Mouse (Mus musculus): ENCODE results near the gene 4933411K16Rik. TPM values are rescaled to one million over a fixed set of nuclear protein-coding genes. Genes with fewer than 3 reads are reported as not detected.
A peak's percentile ranks its signal among the peaks of the same experiment; 100 is the strongest.
"Not testable (repeated sequence)": the region's sequence is repeated elsewhere in the genome, so short reads cannot be mapped to it uniquely, and the experiment has no call there.

4933411K16Rik gene
- polyA plus RNA-seq, 1 experiment from 2014 or later, result not detected

- DNase-seq, result no peak
- WGBS, result 88% methylated on average over 8 of the region's 8 CpGs
These were observed 26.5 kb downstream of the 4933411K16Rik start for GRCm38 (mm10) chr19:42078566-42078965.

GRCm38 (mm10) chr19:42079006-42079405 is 27.0 kb downstream of the 4933411K16Rik start:
- Histone ChIP-seq H3K4me3 (ENCODE audit: low read depth, low read length) (no peak overlapping the region), H3K9ac (no peak overlapping the region), H3K27me3 (ENCODE audit: insufficient read depth, low read length) (no peaks in the 10 kb centered on the region), H3K27ac (ENCODE audit: low read depth) (no peak overlapping the region), H3K4me1 (ENCODE audit: insufficient read depth) (no peaks in the 10 kb centered on the region), H3K4me2 (no peak overlapping the region), H3K36me3 (ENCODE audit: insufficient read depth) (peaks cover 13% of the 10 kb centered on the region), H3K9me3 (ENCODE audit: low read depth, low read length) (no peaks in the 10 kb centered on the region)
- DNase-seq, result no peak
- no peak for ATAC-seq (ENCODE audit: insufficient read depth)
- 93% methylated on average over 12 of the region's 12 CpGs for WGBS
- TF ChIP-seq CTCF (IDR thresholded peaks at IDR 0.05; ENCODE audit: low read depth), result no peak

More at GRCm38 (mm10) chr19:42078566-42078965, 26.5 kb downstream of the 4933411K16Rik start:
- H3K9me3 ChIP-seq (ENCODE audit: low read depth, low read length), result no peaks in the 10 kb centered on the region
- no peak overlapping the region for H3K4me2 ChIP-seq
- no peak overlapping the region for H3K9ac ChIP-seq
- H3K27ac ChIP-seq (ENCODE audit: low read depth), result no peak overlapping the region
- H3K36me3 ChIP-seq (ENCODE audit: insufficient read depth), result peaks cover 13% of the 10 kb centered on the region
- TF ChIP-seq CTCF (IDR thresholded peaks at IDR 0.05; ENCODE audit: low read depth), result no peak
- ATAC-seq (ENCODE audit: insufficient read depth), result no peak
- no peaks in the 10 kb centered on the region for H3K4me1 ChIP-seq (ENCODE audit: insufficient read depth)
- no peak overlapping the region for H3K4me3 ChIP-seq (ENCODE audit: low read depth, low read length)
- H3K27me3 ChIP-seq (ENCODE audit: insufficient read depth, low read length), result no peaks in the 10 kb centered on the region

- WGBS, result 78% methylated on average over 5 of the region's 5 CpGs
- DNase-seq, result no peak
- H3K27ac ChIP-seq (ENCODE audit: low read depth), result no peak overlapping the region
- no peak overlapping the region for H3K4me3 ChIP-seq (ENCODE audit: low read depth, low read length)
- H3K9me3 ChIP-seq (ENCODE audit: low read depth, low read length), result no peaks in the 10 kb centered on the region
- H3K4me2 ChIP-seq, result no peak overlapping the region
- no peak for TF ChIP-seq CTCF (IDR thresholded peaks at IDR 0.05; ENCODE audit: low read depth)
- H3K4me1 ChIP-seq (ENCODE audit: insufficient read depth), result no peaks in the 10 kb centered on the region
- no peaks in the 10 kb centered on the region for H3K27me3 ChIP-seq (ENCODE audit: insufficient read depth, low read length)
- H3K36me3 ChIP-seq (ENCODE audit: insufficient read depth), result peaks cover 13% of the 10 kb centered on the region
- ATAC-seq (ENCODE audit: insufficient read depth), result no peak
- no peak overlapping the region for H3K9ac ChIP-seq
These were observed 27.9 kb downstream of the 4933411K16Rik start for GRCm38 (mm10) chr19:42079950-42080349.

- H3K9me3 ChIP-seq (ENCODE audit: low read depth, low read length), result no peaks in the 10 kb centered on the region
- peaks cover 10% of the 10 kb centered on the region for H3K36me3 ChIP-seq (ENCODE audit: insufficient read depth)
- DNase-seq, result no peak
- no peak overlapping the region for H3K4me2 ChIP-seq
- no peak overlapping the region for H3K9ac ChIP-seq
- TF ChIP-seq CTCF (IDR thresholded peaks at IDR 0.05; ENCODE audit: low read depth), result no peak
- no peak for ATAC-seq (ENCODE audit: insufficient read depth)
- H3K4me1 ChIP-seq (ENCODE audit: insufficient read depth), result no peaks in the 10 kb centered on the region
- no peak overlapping the region for H3K4me3 ChIP-seq (ENCODE audit: low read depth, low read length)
- 82% methylated on average over 11 of the region's 11 CpGs for WGBS
- H3K27me3 ChIP-seq (ENCODE audit: insufficient read depth, low read length), result no peaks in the 10 kb centered on the region
- no peak overlapping the region for H3K27ac ChIP-seq (ENCODE audit: low read depth)
These were observed 28.4 kb downstream of the 4933411K16Rik start for GRCm38 (mm10) chr19:42080469-42080868.

- not testable (repeated sequence) for H3K27ac ChIP-seq (ENCODE audit: low read depth); H3K4me1 ChIP-seq (ENCODE audit: insufficient read depth); H3K27me3 ChIP-seq (ENCODE audit: insufficient read depth, low read length); ATAC-seq (ENCODE audit: insufficient read depth); H3K4me2 ChIP-seq; H3K9me3 ChIP-seq (ENCODE audit: low read depth, low read length); DNase-seq; H3K36me3 ChIP-seq (ENCODE audit: insufficient read depth); H3K4me3 ChIP-seq (ENCODE audit: low read depth, low read length); H3K9ac ChIP-seq
- WGBS, result 93% methylated on average over 5 of the region's 5 CpGs
These were observed 29.6 kb downstream of the 4933411K16Rik start for GRCm38 (mm10) chr19:42081613-42082012.

GRCm38 (mm10) chr19:42085690-42086089 is 33.6 kb downstream of the 4933411K16Rik start:
- peak overlapping the region; percentile 68 for H3K4me3 ChIP-seq (ENCODE audit: low read depth, low read length)
- H3K9me3 ChIP-seq (ENCODE audit: low read depth, low read length), result no peaks in the 10 kb centered on the region
- ATAC-seq (ENCODE audit: insufficient read depth), result no peak
- 6% methylated on average over 10 of the region's 10 CpGs for WGBS
- H3K36me3 ChIP-seq (ENCODE audit: insufficient read depth), result no peaks in the 10 kb centered on the region
- H3K27me3 ChIP-seq (ENCODE audit: insufficient read depth, low read length), result no peaks in the 10 kb centered on the region
- DNase-seq, result no peak
- peak overlapping the region; percentile 73 for H3K4me2 ChIP-seq
- no peaks in the 10 kb centered on the region; the same call in 1 of the 2 replicates for H3K4me1 ChIP-seq (ENCODE audit: insufficient read depth)
- no peak for TF ChIP-seq CTCF (IDR thresholded peaks at IDR 0.05; ENCODE audit: low read depth)
- H3K9ac ChIP-seq, result peak overlapping the region; percentile 61
- no peak overlapping the region for H3K27ac ChIP-seq (ENCODE audit: low read depth)

- DNase-seq, result peak; percentile 96
- Histone ChIP-seq H3K4me1 (ENCODE audit: insufficient read depth) (no peaks in the 10 kb centered on the region; the same call in 1 of the 2 replicates), H3K9ac (peak within 1 kb of the TSS; percentile 61), H3K9me3 (ENCODE audit: low read depth, low read length) (no peaks in the 10 kb centered on the region), H3K4me3 (ENCODE audit: low read depth, low read length) (peak within 1 kb of the TSS; percentile 68), H3K4me2 (peak within 1 kb of the TSS; percentile 73), H3K36me3 (ENCODE audit: insufficient read depth) (no peaks in the 10 kb centered on the region), H3K27ac (ENCODE audit: low read depth) (no peak within 1 kb of the TSS), H3K27me3 (ENCODE audit: insufficient read depth, low read length) (no peaks in the 10 kb centered on the region)
- no peak for TF ChIP-seq CTCF (IDR thresholded peaks at IDR 0.05; ENCODE audit: low read depth)
- peak; percentile 74 for ATAC-seq (ENCODE audit: insufficient read depth)
- WGBS, result 0% methylated on average over 21 of the region's 21 CpGs
These were observed 34.1 kb downstream of the 4933411K16Rik start, which contains the start of gene Morn4 for GRCm38 (mm10) chr19:42086166-42086565. Morn4 (minus strand) TSS chr19:42086357.
